Mouse (Mus musculus): ENCODE results near the gene Arntl2. TPM values are rescaled to one million over a fixed set of nuclear protein-coding genes. Genes with fewer than 3 reads are reported as not detected.
"Not testable (repeated sequence)": the region's sequence is repeated elsewhere in the genome, so short reads cannot be mapped to it uniquely, and the experiment has no call there.

Gene Arntl2
- polyA plus RNA-seq, 1 experiment from 2014 or later, result 3.1 TPM

DNA sequence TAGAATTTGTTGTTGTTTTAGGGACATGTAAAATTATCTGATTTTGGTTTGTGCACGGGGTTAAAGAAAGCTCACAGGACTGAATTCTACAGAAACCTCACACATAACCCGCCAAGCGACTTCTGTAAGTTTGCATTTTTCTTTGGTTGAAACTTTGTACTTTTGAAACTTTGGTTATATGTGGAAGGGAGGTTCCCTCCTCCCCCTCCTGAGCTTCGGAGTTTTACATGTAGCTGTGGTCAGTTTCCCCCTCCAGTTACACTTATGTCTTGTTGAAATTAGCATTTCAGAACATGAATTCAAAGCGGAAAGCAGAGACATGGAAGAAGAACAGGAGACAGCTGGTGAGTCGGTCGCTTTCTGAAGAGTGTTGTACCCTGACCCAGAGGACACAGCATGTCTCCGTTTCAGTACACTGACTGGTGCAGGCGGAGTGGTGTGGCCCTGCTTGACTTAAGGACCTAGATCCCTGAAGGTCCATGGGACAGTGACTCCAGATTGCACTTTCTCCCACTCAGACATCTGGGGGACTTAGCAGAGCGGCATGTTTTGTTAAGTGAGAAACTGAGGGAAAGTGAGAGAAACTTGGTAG, 26.9 kb upstream of the Arntl2 start:
- no peak overlapping the region for H3K4me3 ChIP-seq (ENCODE audit: low read depth, low read length)
- no peaks in the 10 kb centered on the region for H3K36me3 ChIP-seq (ENCODE audit: control insufficient read depth, insufficient read depth, low read length)
- no peaks in the 10 kb centered on the region for H3K9me3 ChIP-seq (ENCODE audit: control insufficient read depth, low read length)
- WGBS, result 92% methylated on average over 10 of the region's 10 CpGs
- DNase-seq (ENCODE audit: low spot score), result no peak
- H3K27ac ChIP-seq (replicated peaks; ENCODE audit: low read depth, low read length), result no peak overlapping the region
- 0 out of 2 replicates have a peak, but pooled peaks cover 3% of the 10 kb centered on the region for H3K4me1 ChIP-seq (ENCODE audit: control insufficient read depth, insufficient read depth, low read length)
- no peak for ATAC-seq (ENCODE audit: insufficient number of reproducible peaks, low FRiP score, low TSS enrichment, low read depth)
- H3K27me3 ChIP-seq (ENCODE audit: control insufficient read depth, insufficient read depth, low read length), result no peaks in the 10 kb centered on the region
- H3K4me2 ChIP-seq (ENCODE audit: low read depth, severe bottlenecking), result no peak overlapping the region
- H3K9ac ChIP-seq (ENCODE audit: low read length), result no peak overlapping the region

DNA sequence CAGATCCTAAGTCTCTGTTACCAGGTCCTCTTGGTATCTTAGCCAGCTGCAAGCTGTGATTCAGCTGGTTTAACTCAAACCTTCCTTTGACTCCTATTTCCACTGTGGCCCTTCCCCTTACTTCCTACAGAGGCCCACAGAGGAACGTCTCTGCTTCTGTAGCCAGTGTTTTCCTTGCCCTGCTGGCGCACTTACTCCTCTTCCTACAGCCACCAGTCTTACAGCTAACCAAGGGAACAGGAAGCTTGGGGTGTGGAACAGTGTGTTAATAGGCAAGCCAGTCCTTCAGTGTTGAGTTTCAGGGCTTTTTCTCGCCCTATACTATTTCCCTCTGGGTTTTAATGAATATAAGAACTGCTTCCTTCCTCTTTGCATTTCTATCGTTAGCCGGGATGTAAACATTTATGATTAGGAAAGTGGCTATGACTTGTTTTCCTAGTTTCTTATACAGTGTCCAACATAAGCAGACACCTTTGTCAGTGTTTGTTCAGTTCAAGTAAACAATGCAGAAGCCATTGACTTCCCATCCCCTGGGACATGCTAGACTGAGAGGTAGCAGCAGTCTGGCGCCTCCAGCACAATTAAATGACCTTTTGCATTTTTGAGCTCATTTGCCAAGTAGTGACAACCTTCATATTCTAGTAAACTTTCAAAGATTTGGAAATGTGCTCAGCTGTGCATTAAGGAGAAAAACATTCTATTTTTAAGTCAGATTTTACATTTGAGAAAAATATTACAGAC, 25.7 kb upstream of the Arntl2 start:
- H3K36me3 ChIP-seq (ENCODE audit: control insufficient read depth, insufficient read depth, low read length), result no peaks in the 10 kb centered on the region
- ATAC-seq (ENCODE audit: insufficient number of reproducible peaks, low FRiP score, low TSS enrichment, low read depth) (no peak), DNase-seq (ENCODE audit: low spot score) (no peak)
- no peak overlapping the region for H3K4me3 ChIP-seq (ENCODE audit: low read depth, low read length)
- H3K27me3 ChIP-seq (ENCODE audit: control insufficient read depth, insufficient read depth, low read length), result no peaks in the 10 kb centered on the region
- H3K4me2 ChIP-seq (ENCODE audit: low read depth, severe bottlenecking), result no peak overlapping the region
- H3K9ac ChIP-seq (ENCODE audit: low read length), result no peak overlapping the region
- 66% methylated on average over 6 of the region's 6 CpGs for WGBS
- 0 out of 2 replicates have a peak, but pooled peaks cover 3% of the 10 kb centered on the region for H3K4me1 ChIP-seq (ENCODE audit: control insufficient read depth, insufficient read depth, low read length)
- no peaks in the 10 kb centered on the region for H3K9me3 ChIP-seq (ENCODE audit: control insufficient read depth, low read length)
- H3K27ac ChIP-seq (replicated peaks; ENCODE audit: low read depth, low read length), result no peak overlapping the region

DNA sequence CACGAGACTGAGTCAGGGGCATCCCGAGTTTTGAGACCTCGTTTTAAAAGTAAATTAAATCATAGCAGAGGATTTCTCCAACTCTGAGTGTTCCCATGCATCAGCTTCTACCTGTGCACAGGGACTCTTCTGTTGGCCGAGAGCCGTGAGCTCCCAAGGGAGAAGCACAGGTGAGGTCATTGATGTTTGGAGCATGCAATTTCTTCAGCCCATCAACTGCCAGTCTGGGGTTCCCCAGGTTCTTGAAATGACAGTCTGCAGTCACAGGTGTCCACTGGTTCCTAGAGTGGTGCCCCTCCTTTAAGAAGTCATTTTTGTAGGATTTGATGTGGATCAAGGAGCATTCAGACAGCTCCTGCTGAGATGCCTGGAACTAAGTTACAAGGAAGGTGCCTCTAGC, 25.0 kb upstream of the Arntl2 start:
- no peaks in the 10 kb centered on the region for H3K36me3 ChIP-seq (ENCODE audit: control insufficient read depth, insufficient read depth, low read length)
- no peak overlapping the region for H3K4me3 ChIP-seq (ENCODE audit: low read depth, low read length)
- no peaks in the 10 kb centered on the region for H3K27me3 ChIP-seq (ENCODE audit: control insufficient read depth, insufficient read depth, low read length)
- H3K4me2 ChIP-seq (ENCODE audit: low read depth, severe bottlenecking), result no peak overlapping the region
- WGBS, result 87% methylated on average over 5 of the region's 5 CpGs
- 0 out of 2 replicates have a peak, but pooled peaks cover 3% of the 10 kb centered on the region for H3K4me1 ChIP-seq (ENCODE audit: control insufficient read depth, insufficient read depth, low read length)
- no peaks in the 10 kb centered on the region for H3K9me3 ChIP-seq (ENCODE audit: control insufficient read depth, low read length)
- H3K9ac ChIP-seq (ENCODE audit: low read length), result no peak overlapping the region
- DNase-seq (ENCODE audit: low spot score), result no peak
- no peak for ATAC-seq (ENCODE audit: insufficient number of reproducible peaks, low FRiP score, low TSS enrichment, low read depth)
- H3K27ac ChIP-seq (replicated peaks; ENCODE audit: low read depth, low read length), result no peak overlapping the region

DNA sequence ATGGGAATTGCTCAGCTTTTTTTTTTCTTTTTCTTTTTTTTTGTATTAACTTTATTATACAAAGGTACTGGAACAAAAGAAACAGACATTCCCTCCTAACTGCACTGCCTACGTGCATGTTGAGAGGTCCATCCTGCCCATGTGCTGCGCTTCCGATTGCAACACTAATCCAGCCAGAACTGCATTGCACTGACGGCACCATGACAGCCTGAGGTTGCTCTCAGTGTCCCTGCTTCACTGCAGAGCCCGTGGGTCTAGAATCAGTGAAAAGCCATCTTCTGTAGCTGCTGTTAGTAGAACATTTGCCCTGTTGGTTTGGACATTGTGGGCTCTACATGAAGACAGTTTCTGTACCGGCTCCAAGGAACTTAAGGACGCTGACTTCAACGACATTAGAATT, 20.0 kb upstream of the Arntl2 start:
- H3K4me1 ChIP-seq (ENCODE audit: control insufficient read depth, insufficient read depth, low read length); H3K27ac ChIP-seq (replicated peaks; ENCODE audit: low read depth, low read length); ATAC-seq (ENCODE audit: insufficient number of reproducible peaks, low FRiP score, low TSS enrichment, low read depth); H3K4me3 ChIP-seq (ENCODE audit: low read depth, low read length); H3K9me3 ChIP-seq (ENCODE audit: control insufficient read depth, low read length); H3K36me3 ChIP-seq (ENCODE audit: control insufficient read depth, insufficient read depth, low read length); H3K27me3 ChIP-seq (ENCODE audit: control insufficient read depth, insufficient read depth, low read length); H3K9ac ChIP-seq (ENCODE audit: low read length); DNase-seq (ENCODE audit: low spot score); H3K4me2 ChIP-seq (ENCODE audit: low read depth, severe bottlenecking): not testable (repeated sequence)
- 86% methylated on average over 8 of the region's 8 CpGs for WGBS

DNA sequence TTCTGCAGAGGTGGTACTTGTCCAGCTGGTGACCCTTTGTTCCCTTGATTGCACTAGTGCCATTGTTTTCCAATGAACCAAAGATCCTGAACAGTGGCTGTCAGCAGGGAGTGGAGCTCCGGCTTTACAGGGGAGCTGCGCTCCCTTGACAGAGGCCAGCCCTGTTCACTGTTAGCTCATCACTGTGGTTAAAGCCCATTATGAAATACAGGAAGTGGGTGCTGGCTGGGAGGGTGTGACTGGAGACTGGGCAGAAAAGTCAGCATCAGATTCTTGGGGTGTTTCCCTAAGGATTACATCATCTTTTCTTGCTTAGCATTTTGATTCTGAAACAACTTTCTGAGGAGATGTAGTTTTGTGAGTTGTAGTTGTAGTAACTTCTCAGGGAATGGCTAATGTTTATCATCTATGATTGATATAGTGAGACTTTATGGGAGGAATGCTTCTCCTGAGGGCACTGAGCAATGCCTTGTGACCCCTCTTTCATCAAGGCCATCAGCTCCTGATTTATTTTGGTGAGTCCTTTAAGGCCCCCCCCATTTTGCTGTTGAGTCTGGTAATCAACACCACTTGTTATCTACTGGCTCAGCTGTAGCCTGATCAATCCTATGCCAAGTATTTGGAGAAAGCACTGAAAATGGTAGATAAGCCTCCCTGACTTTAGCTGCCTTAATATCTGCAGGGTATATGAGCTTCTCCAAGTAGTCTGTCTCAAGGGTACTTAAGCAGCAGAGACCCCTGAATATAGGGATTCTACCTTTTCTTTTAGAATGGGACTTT, 19.1 kb upstream of the Arntl2 start:
- H3K27ac ChIP-seq (replicated peaks; ENCODE audit: low read depth, low read length), result no peak overlapping the region
- 70% methylated on average over 2 of the region's 2 CpGs for WGBS
- H3K27me3 ChIP-seq (ENCODE audit: control insufficient read depth, insufficient read depth, low read length), result no peaks in the 10 kb centered on the region
- no peaks in the 10 kb centered on the region for H3K36me3 ChIP-seq (ENCODE audit: control insufficient read depth, insufficient read depth, low read length)
- H3K4me3 ChIP-seq (ENCODE audit: low read depth, low read length), result no peak overlapping the region
- H3K4me1 ChIP-seq (ENCODE audit: control insufficient read depth, insufficient read depth, low read length), result no peaks in the 10 kb centered on the region
- DNase-seq (ENCODE audit: low spot score) (no peak), ATAC-seq (ENCODE audit: insufficient number of reproducible peaks, low FRiP score, low TSS enrichment, low read depth) (no peak)
- no peak overlapping the region for H3K4me2 ChIP-seq (ENCODE audit: low read depth, severe bottlenecking)
- no peaks in the 10 kb centered on the region for H3K9me3 ChIP-seq (ENCODE audit: control insufficient read depth, low read length)
- H3K9ac ChIP-seq (ENCODE audit: low read length), result no peak overlapping the region

DNA sequence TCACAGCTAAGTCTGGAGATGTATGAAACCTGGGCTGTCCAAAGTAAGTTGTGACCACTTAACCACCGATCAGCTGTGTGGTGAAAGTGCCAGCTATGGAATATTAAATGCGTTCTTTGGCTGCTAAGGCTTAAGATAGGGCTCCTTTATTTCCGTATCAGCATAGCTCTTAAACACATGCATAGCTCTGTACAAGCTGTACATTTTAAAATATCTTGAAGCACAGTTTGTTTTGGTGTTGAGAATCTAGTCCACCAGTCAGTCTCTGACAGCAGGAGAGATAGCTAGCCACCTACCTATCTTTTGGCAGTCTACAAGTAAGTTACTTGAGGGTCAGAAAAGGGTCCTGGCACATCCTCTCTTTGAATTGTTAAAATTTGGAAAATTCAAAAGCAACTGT, 17.8 kb upstream of the Arntl2 start:
- 92% methylated on average over 3 of the region's 3 CpGs for WGBS
- H3K27me3 ChIP-seq (ENCODE audit: control insufficient read depth, insufficient read depth, low read length), result no peaks in the 10 kb centered on the region
- H3K4me3 ChIP-seq (ENCODE audit: low read depth, low read length), result no peak overlapping the region
- no peak overlapping the region for H3K9ac ChIP-seq (ENCODE audit: low read length)
- no peaks in the 10 kb centered on the region for H3K36me3 ChIP-seq (ENCODE audit: control insufficient read depth, insufficient read depth, low read length)
- H3K4me2 ChIP-seq (ENCODE audit: low read depth, severe bottlenecking), result no peak overlapping the region
- no peak for ATAC-seq (ENCODE audit: insufficient number of reproducible peaks, low FRiP score, low TSS enrichment, low read depth)
- H3K4me1 ChIP-seq (ENCODE audit: control insufficient read depth, insufficient read depth, low read length), result no peaks in the 10 kb centered on the region
- no peak overlapping the region for H3K27ac ChIP-seq (replicated peaks; ENCODE audit: low read depth, low read length)
- no peak for DNase-seq (ENCODE audit: low spot score)
- H3K9me3 ChIP-seq (ENCODE audit: control insufficient read depth, low read length), result no peaks in the 10 kb centered on the region

DNA sequence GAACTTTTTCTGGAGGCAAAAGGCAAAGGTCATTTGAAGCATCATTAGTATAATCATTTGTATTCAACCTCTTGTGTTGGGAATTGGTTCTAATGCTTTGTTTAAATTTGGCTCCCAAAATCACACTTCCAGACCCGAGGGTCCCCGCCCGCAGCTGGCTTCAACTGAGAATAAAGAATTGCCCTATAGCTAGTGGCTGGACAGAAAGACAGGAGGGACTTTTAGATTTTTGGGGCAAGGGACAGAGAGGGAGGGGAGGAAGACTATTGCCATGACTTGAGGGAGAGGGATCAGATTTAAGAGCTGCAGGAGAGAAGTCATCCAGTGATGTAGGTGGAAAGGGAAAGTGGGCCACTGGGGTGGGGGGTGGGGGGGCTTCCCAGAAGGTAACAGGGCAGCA, 14.3 kb upstream of the Arntl2 start:
- no peaks in the 10 kb centered on the region for H3K4me1 ChIP-seq (ENCODE audit: control insufficient read depth, insufficient read depth, low read length)
- no peak overlapping the region for H3K4me3 ChIP-seq (ENCODE audit: low read depth, low read length)
- H3K27ac ChIP-seq (replicated peaks; ENCODE audit: low read depth, low read length), result no peak overlapping the region
- ATAC-seq (ENCODE audit: insufficient number of reproducible peaks, low FRiP score, low TSS enrichment, low read depth), result no peak
- H3K9me3 ChIP-seq (ENCODE audit: control insufficient read depth, low read length), result no peaks in the 10 kb centered on the region
- no peaks in the 10 kb centered on the region for H3K36me3 ChIP-seq (ENCODE audit: control insufficient read depth, insufficient read depth, low read length)
- H3K27me3 ChIP-seq (ENCODE audit: control insufficient read depth, insufficient read depth, low read length), result no peaks in the 10 kb centered on the region
- no peak for DNase-seq (ENCODE audit: low spot score)
- H3K4me2 ChIP-seq (ENCODE audit: low read depth, severe bottlenecking), result no peak overlapping the region
- no peak overlapping the region for H3K9ac ChIP-seq (ENCODE audit: low read length)
- 86% methylated on average over 3 of the region's 3 CpGs for WGBS

DNA sequence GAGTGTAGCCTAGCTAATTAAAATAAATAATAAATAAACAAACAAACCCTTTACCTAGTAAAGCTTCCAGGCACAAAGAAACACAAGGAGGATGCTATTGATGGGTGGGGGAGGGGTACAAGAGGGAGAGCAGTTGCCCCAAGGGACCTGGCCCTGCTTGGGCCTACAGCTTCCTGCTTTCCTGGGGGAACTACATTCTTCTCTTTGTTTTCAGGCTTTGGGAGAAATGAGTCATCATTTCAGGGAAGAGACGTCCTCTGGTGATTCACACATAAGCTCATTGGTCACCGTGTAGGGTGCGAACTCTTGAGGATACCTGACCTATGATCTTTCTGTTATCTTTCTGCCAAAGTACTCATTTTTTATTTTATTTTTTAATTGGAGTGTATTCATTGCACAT, 2.3 kb upstream of the Arntl2 start:
- no peaks in the 10 kb centered on the region for H3K4me1 ChIP-seq (ENCODE audit: control insufficient read depth, insufficient read depth, low read length)
- no peaks in the 10 kb centered on the region for H3K27me3 ChIP-seq (ENCODE audit: control insufficient read depth, insufficient read depth, low read length)
- no peak overlapping the region for H3K4me2 ChIP-seq (ENCODE audit: low read depth, severe bottlenecking)
- H3K36me3 ChIP-seq (ENCODE audit: control insufficient read depth, insufficient read depth, low read length), result no peaks in the 10 kb centered on the region
- no peaks in the 10 kb centered on the region for H3K9me3 ChIP-seq (ENCODE audit: control insufficient read depth, low read length)
- H3K27ac ChIP-seq (replicated peaks; ENCODE audit: low read depth, low read length), result no peak overlapping the region
- WGBS, result 83% methylated on average over 3 of the region's 3 CpGs
- no peak overlapping the region for H3K9ac ChIP-seq (ENCODE audit: low read length)
- DNase-seq (ENCODE audit: low spot score), result no peak
- H3K4me3 ChIP-seq (ENCODE audit: low read depth, low read length), result no peak overlapping the region
- no peak for ATAC-seq (ENCODE audit: insufficient number of reproducible peaks, low FRiP score, low TSS enrichment, low read depth)
